Mouse (Mus musculus): ENCODE measurements around the gene Znrd1.

- TF ChIP-seq CTCF (IDR thresholded peaks at IDR 0.05; ENCODE audit: insufficient read depth, low read length): no peak
- TF ChIP-seq POLR2A (IDR thresholded peaks at IDR 0.05; ENCODE audit: borderline replicate concordance, extremely low read depth, low read depth, low read length): peak; percentile 26; the same call in 1 of the 2 replicates
These were observed 10.1 kb downstream of the Znrd1 start for GRCm38 (mm10) chr17:36948286-36948685.
